Mouse (Mus musculus) embryonic facial prominence, embryonic 12.5 days (tissue): ENCODE data around the gene Rad51d. TPM values are rescaled to one million over a fixed set of nuclear protein-coding genes. Genes with fewer than 3 reads are reported as not detected.
"Not testable (repeated sequence)": the region's sequence is repeated elsewhere in the genome, so short reads cannot be mapped to it uniquely, and the experiment has no call there.

Source experiments
- ATAC-seq: fragments of 200-750 bp; cut with Nextera tagmentation; 2 replicates; pipeline ENCODE4 v1.8.0; 2017; ENCODE audit not compliant: insufficient number of reproducible peaks, insufficient read depth, low FRiP score, low TSS enrichment
- H3K27ac ChIP-seq: fragments of 300-500 bp; sonication (generic); 2 replicates; pipeline ENCODE4 v1.5.1; 2016; ENCODE audit warnings: mild to moderate bottlenecking
- H3K27me3 ChIP-seq: fragments of 300-500 bp; sonication (generic); 2 replicates; pipeline ENCODE4 v1.6.1; 2016; ENCODE audit warnings: mild to moderate bottlenecking, moderate library complexity
- H3K36me3 ChIP-seq: fragments of 300-500 bp; sonication (generic); 2 replicates; pipeline ENCODE4 v1.6.1; 2016; ENCODE audit warnings: mild to moderate bottlenecking
- H3K4me1 ChIP-seq: fragments of 300-500 bp; sonication (generic); 2 replicates; pipeline ENCODE4 v1.6.1; 2016
- H3K4me2 ChIP-seq: fragments of 300-500 bp; sonication (generic); replicated peaks from 2 replicates; pipeline ENCODE4 v1.6.1; 2016; ENCODE audit warnings: mild to moderate bottlenecking, moderate library complexity
- H3K4me3 ChIP-seq: fragments of 300-500 bp; sonication (generic); 2 replicates; pipeline ENCODE4 v1.5.1; 2016; ENCODE audit warnings: mild to moderate bottlenecking
- H3K9ac ChIP-seq: fragments of 300-500 bp; sonication (generic); 2 replicates; pipeline ENCODE4 v1.6.1; 2016; ENCODE audit warnings: mild to moderate bottlenecking, moderate library complexity
- H3K9me3 ChIP-seq: fragments of 300-500 bp; sonication (generic); 2 replicates; pipeline ENCODE4 v1.6.1; 2016; ENCODE audit warnings: mild to moderate bottlenecking, moderate library complexity
- WGBS: fragments of 180-500 bp; shearing (Covaris S2); methylation state at CpG from one replicate; pipeline ENCODE4 v1.1.7; 2016; 5-methylcytosine and 5-hydroxymethylcytosine counted together
- polyA plus RNA-seq: library from polyadenylated mRNA; unstranded; fragments of >200 nt; fragmentation: Nextera tagmentation; extraction: Ambion mirVana; gene quantifications from 2 replicates; pipeline ENCODE4 v1.2.1, GENCODE M21; 2016

The Rad51d gene
- polyA plus RNA-seq, 1 experiment from 2014 or later = 11.0 TPM

DNA sequence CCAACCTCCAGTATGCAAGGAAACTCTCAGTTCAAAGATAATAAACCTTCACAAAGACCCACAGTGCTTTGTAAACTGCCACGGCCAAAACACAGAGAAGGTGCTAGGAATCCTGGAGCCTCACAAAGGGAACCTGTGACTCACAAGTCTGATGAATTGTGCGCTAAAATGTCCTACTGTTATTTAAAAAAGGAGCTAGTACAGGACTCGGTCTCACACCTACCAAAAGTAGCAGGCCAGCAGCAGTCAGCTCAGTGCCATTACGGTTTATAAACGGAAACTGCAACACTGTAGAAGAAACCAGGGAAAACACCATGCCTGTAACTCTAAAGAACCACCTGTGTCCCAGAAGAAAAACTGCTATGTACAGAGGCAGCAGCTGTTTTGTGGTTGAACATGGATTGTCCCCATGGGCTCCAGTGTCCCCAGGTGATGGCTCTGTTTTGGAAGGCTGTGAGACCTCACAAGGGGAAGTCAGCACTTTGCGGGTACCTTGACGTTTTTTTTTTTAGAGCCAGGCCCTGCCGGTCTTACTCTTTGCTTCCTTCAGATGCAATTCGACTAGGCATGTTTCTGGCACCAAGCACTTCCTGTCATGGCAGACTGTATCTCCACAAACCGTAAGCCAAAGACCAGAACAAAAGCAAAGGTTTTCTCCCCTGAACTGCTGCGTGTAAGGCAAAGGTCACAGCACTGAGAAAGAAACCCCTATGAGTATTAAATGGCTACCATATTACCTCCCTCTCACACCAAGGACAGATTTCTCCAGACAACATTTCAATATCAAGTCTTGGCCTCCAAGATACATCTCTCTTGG is 54.6 kb downstream of the Rad51d start:
- Histone ChIP-seq H3K4me1 (peaks cover 13% of the 10 kb centered on the region), H3K4me3 (no peak overlapping the region), H3K9me3 (no peaks in the 10 kb centered on the region), H3K36me3 (no peaks in the 10 kb centered on the region), H3K27me3 (no peaks in the 10 kb centered on the region), H3K9ac (no peak overlapping the region), H3K27ac (no peak overlapping the region), H3K4me2 (no peak overlapping the region)
- no peak for ATAC-seq
- WGBS = 74% methylated on average over 11 of the region's 11 CpGs

DNA sequence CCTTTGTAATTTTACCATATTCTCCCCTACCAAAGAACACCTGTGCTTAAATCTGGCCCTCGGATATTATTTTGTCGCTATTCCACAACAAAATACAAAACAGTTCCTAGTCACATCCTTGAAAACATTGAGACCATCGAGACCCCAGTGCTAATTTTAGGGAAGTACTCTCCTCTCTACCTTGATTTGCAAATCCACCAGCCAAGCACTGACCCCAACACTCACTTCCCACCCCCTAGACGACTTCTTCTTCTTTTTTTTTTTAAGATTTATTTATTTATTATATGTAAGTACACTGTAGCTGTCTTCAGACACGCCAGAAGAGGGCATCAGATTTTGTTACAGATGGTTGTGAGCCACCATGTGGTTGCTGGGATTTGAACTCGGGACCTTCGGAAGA is 56.1 kb downstream of the Rad51d start:
- H3K4me3 ChIP-seq, H3K9me3 ChIP-seq, H3K36me3 ChIP-seq, H3K9ac ChIP-seq, H3K27me3 ChIP-seq, H3K27ac ChIP-seq, H3K4me2 ChIP-seq, ATAC-seq: not testable (repeated sequence)
- WGBS = 87% methylated on average over 7 of the region's 7 CpGs
- peaks cover 14% of the 10 kb centered on the region for H3K4me1 ChIP-seq

DNA sequence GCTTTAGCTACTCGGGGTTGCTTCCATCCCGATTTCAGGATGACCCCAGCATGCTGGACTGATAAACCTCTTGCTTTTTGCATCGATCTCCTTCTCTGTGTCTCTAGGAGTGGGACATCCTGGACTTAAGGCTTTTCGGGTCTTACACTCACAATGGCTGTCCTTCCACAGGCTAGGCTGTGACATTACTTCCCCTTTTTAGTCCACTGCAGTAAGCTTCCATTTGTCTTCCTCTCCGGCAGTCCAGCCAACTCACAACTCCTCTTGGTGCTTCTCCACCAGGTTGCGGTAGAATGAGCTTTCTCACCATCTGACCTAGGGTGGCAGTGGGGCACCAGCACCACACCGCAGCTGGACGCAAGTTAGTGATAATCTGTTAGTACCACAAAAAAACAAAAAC is 56.5 kb downstream of the Rad51d start:
- H3K4me1 ChIP-seq = peaks cover 14% of the 10 kb centered on the region
- no peak for ATAC-seq
- WGBS = 90% methylated on average over 8 of the region's 8 CpGs
- H3K4me2 ChIP-seq = no peak overlapping the region
- H3K27me3 ChIP-seq = no peaks in the 10 kb centered on the region
- no peak overlapping the region for H3K9ac ChIP-seq
- H3K36me3 ChIP-seq = no peaks in the 10 kb centered on the region
- no peaks in the 10 kb centered on the region for H3K9me3 ChIP-seq
- H3K4me3 ChIP-seq = no peak overlapping the region
- no peak overlapping the region for H3K27ac ChIP-seq

DNA sequence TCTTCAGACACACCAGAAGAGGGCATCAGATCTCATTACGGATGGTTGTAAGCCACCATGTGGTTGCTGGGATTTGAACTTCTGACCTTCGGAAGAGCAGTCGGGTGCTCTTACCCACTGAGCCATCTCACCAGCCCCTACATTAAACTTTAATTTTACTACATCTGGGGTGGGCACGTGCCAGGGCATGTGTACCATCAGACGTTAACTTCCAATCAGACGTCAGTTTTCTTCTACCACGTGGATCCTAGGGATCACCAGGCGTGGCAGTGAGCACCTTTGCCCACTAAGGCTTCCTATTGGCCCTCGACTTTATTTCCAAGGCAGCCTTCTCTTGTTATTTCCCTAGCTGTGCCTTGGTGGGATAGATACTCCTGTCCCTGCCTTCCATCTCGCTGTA is 58.0 kb downstream of the Rad51d start:
- WGBS = 78% methylated on average over 10 of the region's 10 CpGs
- H3K4me3 ChIP-seq, H3K36me3 ChIP-seq, H3K9me3 ChIP-seq, H3K27me3 ChIP-seq, H3K9ac ChIP-seq, H3K27ac ChIP-seq, ATAC-seq, H3K4me2 ChIP-seq: not testable (repeated sequence)
- H3K4me1 ChIP-seq = peaks cover 12% of the 10 kb centered on the region

DNA sequence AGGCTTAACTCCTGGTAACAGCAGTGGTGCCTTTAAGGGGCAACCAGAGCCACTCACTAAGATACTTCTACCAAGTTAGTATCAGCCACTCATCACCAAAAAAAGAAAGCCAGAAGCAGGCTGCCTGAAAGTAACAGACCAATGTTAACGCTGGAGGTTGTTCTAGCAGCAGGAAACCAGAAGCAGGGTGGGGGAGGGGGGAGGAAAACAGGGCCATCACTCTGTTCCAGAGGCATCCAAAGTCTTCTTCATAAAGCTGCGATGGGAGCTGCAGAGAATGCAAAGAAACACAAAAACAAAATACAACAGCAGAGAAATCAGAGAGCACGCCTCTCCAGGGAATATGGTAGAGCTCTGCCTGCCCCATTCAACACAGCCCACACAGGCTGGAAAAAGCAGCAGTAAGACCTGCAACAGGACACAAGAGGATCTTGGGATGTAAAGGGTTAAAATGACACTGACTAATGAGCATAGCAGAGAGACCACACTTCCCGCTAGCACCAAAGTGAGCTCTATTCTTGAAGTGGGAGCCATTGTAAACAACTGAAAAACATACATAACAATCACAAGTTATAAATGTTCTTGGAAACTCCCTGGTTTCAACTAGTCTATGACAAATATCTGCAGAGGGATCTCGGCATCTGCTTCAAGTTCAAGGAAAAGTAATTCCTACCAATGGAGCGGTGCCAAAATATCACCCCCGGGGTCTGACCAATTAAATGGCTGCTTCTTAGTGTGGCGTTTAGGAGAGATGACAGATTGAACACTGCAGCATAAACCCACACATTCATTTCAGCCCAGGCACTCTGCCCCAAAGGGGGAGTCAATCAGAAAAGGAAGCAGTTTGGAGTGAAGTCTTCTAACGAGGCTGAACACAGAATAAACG is 59.2 kb downstream of the Rad51d start:
- Histone ChIP-seq H3K9ac (no peak overlapping the region), H3K27me3 (no peaks in the 10 kb centered on the region), H3K4me1 (peaks cover 12% of the 10 kb centered on the region), H3K36me3 (no peaks in the 10 kb centered on the region), H3K4me2 (peak overlapping the region; percentile 29), H3K4me3 (no peak overlapping the region), H3K27ac (no peak overlapping the region), H3K9me3 (no peaks in the 10 kb centered on the region)
- ATAC-seq = no peak
- 23% methylated on average over 10 of the region's 10 CpGs for WGBS

DNA sequence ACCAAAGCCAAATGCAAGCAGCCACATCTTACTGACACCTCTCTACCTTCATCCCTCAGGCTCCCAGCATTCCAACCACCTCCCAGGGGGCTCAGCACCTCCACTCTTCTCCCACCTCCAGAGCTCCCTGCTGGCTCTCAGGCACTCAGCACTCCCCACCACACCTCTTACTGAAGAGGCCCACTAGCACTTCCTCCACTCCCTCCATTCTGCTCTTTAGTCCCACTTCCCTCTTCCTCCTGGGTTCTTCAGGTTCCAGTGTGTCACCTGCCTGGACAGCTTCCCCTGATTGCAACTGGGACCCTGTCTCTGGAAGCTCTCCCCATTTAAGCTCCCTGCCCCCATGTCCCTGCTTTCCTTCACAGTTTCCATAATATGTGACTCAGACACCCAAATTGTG is 63.6 kb downstream of the Rad51d start:
- Histone ChIP-seq H3K27ac (no peak overlapping the region), H3K27me3 (no peaks in the 10 kb centered on the region), H3K4me1 (peaks cover 16% of the 10 kb centered on the region), H3K4me3 (no peak overlapping the region), H3K36me3 (no peaks in the 10 kb centered on the region), H3K9ac (no peak overlapping the region), H3K4me2 (no peak overlapping the region), H3K9me3 (no peaks in the 10 kb centered on the region)
- ATAC-seq = no peak

Other genes with a start within 250 kb of the Rad51d start
- gene Cct6b, start 126.3 kb downstream of the Rad51d start, polyA plus RNA-seq = 0.41 and 0.45 TPM in 2 replicates
- 38.9 and 43.1 TPM in 2 replicates for gene Zfp830, start 126.3 kb downstream of the Rad51d start, polyA plus RNA-seq
- gene Lig3, start 109.5 kb downstream of the Rad51d start, polyA plus RNA-seq = 45.6 and 46.8 TPM in 2 replicates
- gene Rffl, start 19.4 kb downstream of the Rad51d start, polyA plus RNA-seq = 12.7 and 12.8 TPM in 2 replicates
- 0.19 and 0.31 TPM in 2 replicates for gene Fndc8, start 1.5 kb upstream of the Rad51d start, polyA plus RNA-seq
- 39.0 and 42.5 TPM in 2 replicates for gene Nle1, start 17.8 kb upstream of the Rad51d start, polyA plus RNA-seq
- 8.2 and 8.6 TPM in 2 replicates for gene Unc45b, start 19.9 kb upstream of the Rad51d start, polyA plus RNA-seq
- gene Slfn5, start 60.7 kb upstream of the Rad51d start, polyA plus RNA-seq = 1.2 and 1.3 TPM in 2 replicates
- 18.1 and 19.2 TPM in 2 replicates for gene Slfn9, start 101.2 kb upstream of the Rad51d start, polyA plus RNA-seq
- gene Slfn8, start 130.2 kb upstream of the Rad51d start, polyA plus RNA-seq = 0.20 and 0.64 TPM in 2 replicates
- 1.6 and 1.7 TPM in 2 replicates for gene Slfn2, start 174.5 kb upstream of the Rad51d start, polyA plus RNA-seq
- gene Slfn1, start 226.2 kb upstream of the Rad51d start, polyA plus RNA-seq = 0.12 TPM in 1 of 2 replicates, not detected in the other